Mouse (Mus musculus): ENCODE data around the gene Nrarp. TPM values are rescaled to one million over a fixed set of nuclear protein-coding genes. Genes with fewer than 3 reads are reported as not detected.

Gene Nrarp
- 1 to 10 TPM; 3.7 to 4.2 TPM for total RNA-seq (2023)

DNA sequence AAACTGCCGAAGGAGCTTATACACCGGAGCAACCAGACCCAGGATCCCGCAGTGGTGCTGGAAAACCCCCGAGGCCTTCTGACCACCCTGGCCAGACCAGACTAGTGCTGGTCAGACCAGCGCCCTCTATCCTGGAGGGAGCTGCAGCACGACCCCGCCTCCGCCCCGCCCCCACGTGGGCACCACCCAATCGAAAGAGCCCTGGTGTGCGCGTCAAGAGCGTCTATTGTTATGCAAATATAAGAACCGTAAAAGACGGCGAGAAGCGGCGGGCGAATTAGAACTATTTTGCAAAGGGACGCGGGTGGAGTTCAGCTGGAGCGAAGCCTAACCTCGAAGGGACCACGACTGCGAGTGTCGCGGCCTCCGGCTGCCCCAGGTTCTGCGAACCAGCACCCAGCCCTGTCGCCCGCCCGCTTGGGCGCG, at the start of gene Nrarp:
TSS of gene Nrarp (plus strand) at position 281 of the 426 bp plus-strand sequence.

GRCm38 (mm10) chr2:25196172-25196954, 15.8 kb downstream of the Nrarp start, which contains the start of gene Tor4a:
Gene Tor4a, minus strand, starts transcription at chr2:25196886.

DNA sequence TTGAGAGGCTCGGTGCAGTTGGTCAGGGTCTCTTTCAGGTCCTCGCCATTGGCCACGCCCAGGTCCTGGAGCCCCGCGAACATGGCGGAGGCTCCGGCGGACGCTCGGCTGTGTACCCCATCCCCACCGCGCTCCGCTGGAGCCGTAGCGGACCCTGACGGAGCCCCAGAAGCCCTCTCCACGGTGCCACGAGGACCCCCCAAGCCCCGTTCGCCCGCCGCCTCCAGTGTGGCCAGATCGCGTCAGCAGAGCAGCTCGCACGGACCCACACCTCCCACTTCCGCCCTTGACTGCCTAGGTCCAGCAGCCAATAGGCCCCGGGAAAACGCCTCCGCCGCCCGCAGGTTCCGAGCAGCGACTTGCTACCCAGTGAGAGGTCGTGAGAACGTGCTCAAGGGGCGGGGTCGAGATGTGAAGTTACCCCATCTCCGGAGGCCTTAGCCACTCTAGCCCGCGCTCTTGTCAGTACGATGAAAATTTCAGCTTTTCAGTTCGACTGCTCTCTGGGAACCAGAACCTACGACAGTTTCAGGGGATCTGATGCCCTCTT, 30.6 kb downstream of the Nrarp start, which contains the start of gene Nelfb:
TSS of gene Nelfb (minus strand) at position 369 of the 550 bp plus-strand sequence.

GRCm38 (mm10) chr2:25214444-25214843, 33.9 kb downstream of the Nrarp start, which contains the start of gene Stpg3:
Gene Stpg3, minus strand, starts transcription at chr2:25214637.

DNA sequence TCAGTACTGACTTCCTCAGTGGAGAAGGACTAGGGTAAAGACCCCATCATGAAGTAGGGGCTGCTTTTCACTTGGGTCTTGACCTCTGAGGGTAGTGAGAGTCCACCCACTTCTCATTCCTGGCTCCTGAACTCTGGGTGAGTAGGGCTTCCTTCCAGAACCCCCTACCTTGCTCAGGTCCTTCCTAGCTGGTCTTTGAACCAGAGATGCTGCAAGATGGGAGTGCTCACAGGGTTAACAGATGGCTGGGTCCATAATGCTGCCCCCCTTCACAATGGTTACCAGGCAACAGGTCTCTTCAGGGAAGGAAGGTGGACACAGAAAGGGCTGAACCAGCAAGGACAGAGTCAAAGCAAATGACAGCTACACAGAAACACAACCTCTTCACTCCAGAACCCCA, 37.9 kb downstream of the Nrarp start, which contains the start of gene Fam166a:
TSS of gene Fam166a (plus strand) at position 301 of the 400 bp plus-strand sequence.

DNA sequence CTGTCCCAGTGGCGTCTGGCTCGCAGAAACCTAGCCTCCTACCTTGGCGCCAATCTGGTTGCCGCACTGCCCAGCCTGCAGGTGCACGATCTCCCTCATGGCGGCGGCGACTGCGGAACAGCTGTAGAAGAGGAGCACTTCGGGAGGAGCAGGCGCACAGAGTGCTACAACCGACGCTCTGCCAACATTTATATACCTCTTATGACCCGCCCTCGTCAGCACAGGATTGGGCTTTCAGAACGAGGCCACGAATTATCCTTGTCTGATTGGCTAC, 43.9 kb downstream of the Nrarp start, which contains the start of gene Tubb4b:
TSS of gene Tubb4b (minus strand) at position 211 of the 274 bp plus-strand sequence.

Other genes starting within 250 kb of the Nrarp start
- 100 to 1,000 TPM; 152 to 161 TPM for gene Arrdc1, start 245.5 kb upstream of the Nrarp start, total RNA-seq (2023)
- 10 to 100 TPM; 17.5 to 19.8 TPM for gene Zmynd19, start 231.0 kb upstream of the Nrarp start, total RNA-seq (2023)
- 10 to 100 TPM; 14.8 to 20.9 TPM for gene Dph7, start 218.4 kb upstream of the Nrarp start, total RNA-seq (2023)
- gene Mrpl41, start 205.7 kb upstream of the Nrarp start, total RNA-seq (2023): 10 to 100 TPM; 21.7 to 31.1 TPM
- 100 to 1,000 TPM; 129 to 133 TPM for gene Pnpla7, start 204.7 kb upstream of the Nrarp start, total RNA-seq (2023)
- 10 to 100 TPM; 44.6 to 55.0 TPM for gene Nsmf, start 126.4 kb upstream of the Nrarp start, total RNA-seq (2023)
- gene Entpd8, start 100.5 kb upstream of the Nrarp start, total RNA-seq (2023): not detected
- gene Noxa1, start 85.6 kb upstream of the Nrarp start, total RNA-seq (2023): not detected
- gene Tor4a, start 16.1 kb downstream of the Nrarp start, total RNA-seq (2023): 10 to 100 TPM; 36.4 to 59.0 TPM
- 10 to 100 TPM; 96.3 to 98.1 TPM for gene Nelfb, start 30.7 kb downstream of the Nrarp start, total RNA-seq (2023)
- not detected for gene Stpg3, start 33.9 kb downstream of the Nrarp start, total RNA-seq (2023)
- gene Fam166a, start 38.0 kb downstream of the Nrarp start, total RNA-seq (2023): under 1 TPM in 1 of 2 experiments, not detected in 1; 0.50 TPM
- gene Tubb4b, start 43.9 kb downstream of the Nrarp start, total RNA-seq (2023): 100 to 1,000 TPM; 117 to 128 TPM
- not detected for gene Slc34a3, start 53.6 kb downstream of the Nrarp start, total RNA-seq (2023)
- not detected for gene Rnf224, start 56.0 kb downstream of the Nrarp start, total RNA-seq (2023)
- not detected for gene Rnf208, start 61.5 kb downstream of the Nrarp start, total RNA-seq (2023)
- not detected for gene Cysrt1, start 61.7 kb downstream of the Nrarp start, total RNA-seq (2023)
- gene AL732309.1, start 66.1 kb downstream of the Nrarp start, total RNA-seq (2023): 10 to 100 TPM; 10.7 to 11.9 TPM
- 10 to 100 TPM; 20.1 to 25.4 TPM for gene Tmem203, start 74.7 kb downstream of the Nrarp start, total RNA-seq (2023)
- gene Tprn, start 81.9 kb downstream of the Nrarp start, total RNA-seq (2023): 10 to 100 TPM; 15.5 to 20.0 TPM
- 10 to 100 TPM; 43.7 to 44.2 TPM for gene Ssna1, start 91.7 kb downstream of the Nrarp start, total RNA-seq (2023)
- 100 to 1,000 TPM; 114 to 127 TPM for gene Anapc2, start 91.7 kb downstream of the Nrarp start, total RNA-seq (2023)
- not detected for gene Tmem210, start 107.4 kb downstream of the Nrarp start, total RNA-seq (2023)
- not detected for gene Lrrc26, start 109.2 kb downstream of the Nrarp start, total RNA-seq (2023)
- not detected for gene Grin1, start 138.4 kb downstream of the Nrarp start, total RNA-seq (2023)
- 10 to 100 TPM; 49.9 to 52.4 TPM for gene Man1b1, start 151.6 kb downstream of the Nrarp start, total RNA-seq (2023)
- 10 to 100 TPM; 36.0 to 36.9 TPM for gene Dpp7, start 175.6 kb downstream of the Nrarp start, total RNA-seq (2023)
- 10 to 100 TPM; 25.0 to 27.0 TPM for gene Uap1l1, start 184.9 kb downstream of the Nrarp start, total RNA-seq (2023)
- gene Sapcd2, start 191.6 kb downstream of the Nrarp start, total RNA-seq (2023): 1 to 10 TPM in 1 of 2 experiments, under 1 TPM in 1; 0.44 to 1.0 TPM
- not detected for gene Entpd2, start 215.1 kb downstream of the Nrarp start, total RNA-seq (2023)
- not detected for gene Npdc1, start 218.6 kb downstream of the Nrarp start, total RNA-seq (2023)
- not detected for gene Fut7, start 242.5 kb downstream of the Nrarp start, total RNA-seq (2023)
- gene Abca2, start 247.9 kb downstream of the Nrarp start, total RNA-seq (2023): 10 to 100 TPM; 48.1 to 52.4 TPM